Mouse (Mus musculus) heart, postnatal 0 days (tissue): Measurements from ENCODE around the gene Elovl6.

Experiments used
- CTCF ChIP-seq: IDR thresholded peaks from 2 replicates; pipeline ENCODE4 v1.5.1; 2016; ENCODE audit warnings: antibody characterized with exemption, control low read depth, low read depth
- EP300 ChIP-seq: IDR thresholded peaks from 2 replicates; pipeline ENCODE4 v1.6.1; 2016; ENCODE audit warnings: antibody characterized with exemption, low read depth

DNA sequence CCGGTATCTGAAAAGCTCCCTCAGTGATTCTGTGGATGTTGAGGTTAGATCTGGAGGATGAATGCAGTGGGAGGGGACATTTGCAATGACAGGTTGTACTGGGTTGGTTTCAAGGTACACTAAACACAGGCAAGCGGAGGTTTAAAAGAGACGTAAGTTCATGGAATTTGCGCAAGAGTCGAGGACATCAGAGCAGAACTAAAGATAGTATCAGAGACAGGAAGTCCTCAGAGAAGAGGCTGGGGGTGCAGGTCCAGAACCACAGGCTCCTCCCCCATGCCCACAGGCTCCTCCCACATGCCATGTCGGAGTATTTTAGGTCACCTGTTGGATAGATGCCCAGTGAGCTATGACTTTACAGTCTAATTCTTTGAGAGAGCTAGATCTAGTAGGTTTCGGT lies 126.6 kb downstream of the Elovl6 start:
- TF ChIP-seq CTCF, result no peak
- TF ChIP-seq EP300, result no peak
